Mouse (Mus musculus): Measurements from ENCODE around the gene Nod1. TPM values are rescaled to one million over a fixed set of nuclear protein-coding genes. Genes with fewer than 3 reads are reported as not detected.

The Nod1 gene
- polyA plus RNA-seq, 1 experiment: 18.3 TPM

DNA sequence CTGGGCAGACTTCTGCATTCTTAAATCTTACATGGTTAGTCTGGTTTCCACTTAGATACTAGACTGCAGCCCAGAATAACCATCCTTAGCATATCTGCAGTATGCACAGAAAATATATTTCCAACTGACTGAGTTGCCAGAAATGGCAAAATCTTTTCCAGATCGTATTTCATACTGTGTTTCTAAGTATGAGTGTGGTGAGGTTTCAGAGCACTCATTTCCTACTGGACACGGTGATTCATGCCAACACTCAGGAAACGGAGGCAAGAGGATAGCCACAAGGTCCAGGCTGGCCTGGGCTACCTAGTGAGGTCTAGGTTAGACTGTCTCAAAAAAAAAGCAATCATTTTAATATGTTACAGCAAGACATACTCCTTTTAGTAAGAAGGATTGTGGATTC, 81.0 kb downstream of the Nod1 start:
- H3K4me3 ChIP-seq (ENCODE audit: control insufficient read depth, insufficient read depth, low read length): no peak overlapping the region
- DNase-seq: no peak
- TF ChIP-seq POLR2A (IDR thresholded peaks at IDR 0.05; ENCODE audit: control insufficient read depth, extremely low read depth, insufficient read depth, low read length, poor library complexity) (no peak), CTCF (IDR thresholded peaks at IDR 0.05; ENCODE audit: borderline replicate concordance, control insufficient read depth, extremely low read depth, insufficient read depth, low read length, poor library complexity) (no peak)

DNA sequence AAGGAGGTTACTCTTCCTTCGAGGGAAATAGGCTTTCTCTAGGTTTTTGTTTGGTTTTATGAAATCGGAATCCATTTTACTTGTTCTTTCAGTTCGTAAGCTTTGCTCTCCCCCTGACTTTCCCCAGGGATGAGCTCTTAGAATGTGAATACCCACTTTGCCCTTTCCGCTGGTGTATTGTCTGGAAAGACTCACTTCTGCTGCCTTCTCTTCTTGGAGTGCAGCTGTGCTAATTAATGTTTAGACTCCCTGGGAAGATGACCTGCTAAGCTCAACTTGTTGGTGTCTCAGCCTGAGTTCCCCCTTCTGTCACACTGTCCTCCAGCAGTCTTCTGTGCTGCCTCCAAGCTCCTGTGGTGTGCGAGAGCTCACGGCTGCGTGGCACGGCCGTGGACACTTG, 82.2 kb downstream of the Nod1 start:
- Histone ChIP-seq H3K36me3 (ENCODE audit: control insufficient read depth, insufficient read depth, low read length) (peaks cover 18% of the 10 kb centered on the region), H3K4me1 (replicated peaks; ENCODE audit: control insufficient read depth, insufficient read depth, low read length) (no peaks in the 10 kb centered on the region), H3K27me3 (ENCODE audit: control insufficient read depth, insufficient read depth, low read length) (no peaks in the 10 kb centered on the region), H3K27ac (ENCODE audit: control insufficient read depth, insufficient read depth, low read length) (no peak overlapping the region), H3K4me3 (ENCODE audit: control insufficient read depth, insufficient read depth, low read length) (no peak overlapping the region)
- 97% methylated on average over 9 of the region's 9 CpGs for WGBS
- TF ChIP-seq POLR2A (IDR thresholded peaks at IDR 0.05; ENCODE audit: control insufficient read depth, extremely low read depth, insufficient read depth, low read length, poor library complexity): no peak
- no peak for TF ChIP-seq CTCF (IDR thresholded peaks at IDR 0.05; ENCODE audit: borderline replicate concordance, control insufficient read depth, extremely low read depth, insufficient read depth, low read length, poor library complexity)
- no peak for DNase-seq

More for the DNA sequence above, 81.0 kb downstream of the Nod1 start:
- no peak overlapping the region for H3K27ac ChIP-seq (ENCODE audit: control insufficient read depth, insufficient read depth, low read length)
- 97% methylated on average over 3 of the region's 3 CpGs for WGBS
- H3K36me3 ChIP-seq (ENCODE audit: control insufficient read depth, insufficient read depth, low read length): peaks cover 9% of the 10 kb centered on the region
- no peaks in the 10 kb centered on the region for H3K4me1 ChIP-seq (replicated peaks; ENCODE audit: control insufficient read depth, insufficient read depth, low read length)
- no peaks in the 10 kb centered on the region for H3K27me3 ChIP-seq (ENCODE audit: control insufficient read depth, insufficient read depth, low read length)

DNA sequence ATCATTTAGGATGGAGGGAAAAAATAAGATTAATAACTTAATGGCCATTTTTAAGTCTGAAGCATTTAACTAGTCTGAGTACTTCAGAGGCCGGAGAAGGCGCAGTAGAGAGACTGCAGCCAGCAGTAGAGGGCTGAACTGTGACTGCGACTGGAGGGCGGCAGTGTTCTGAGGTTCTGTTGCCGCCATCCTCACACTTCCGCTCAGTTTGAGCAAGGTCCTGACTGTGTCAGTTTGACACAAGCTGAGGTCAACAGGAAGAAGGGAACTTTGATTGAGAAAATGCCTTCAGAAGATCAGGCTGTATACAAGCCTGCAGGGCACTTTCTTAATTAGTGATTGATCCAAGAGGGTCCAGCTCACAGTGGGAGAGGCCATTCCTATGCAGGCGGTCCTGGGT, 86.2 kb downstream of the Nod1 start:
- TF ChIP-seq POLR2A (IDR thresholded peaks at IDR 0.05; ENCODE audit: control insufficient read depth, extremely low read depth, insufficient read depth, low read length, poor library complexity) (no peak), CTCF (IDR thresholded peaks at IDR 0.05; ENCODE audit: borderline replicate concordance, control insufficient read depth, extremely low read depth, insufficient read depth, low read length, poor library complexity) (no peak)
- H3K4me1 ChIP-seq (replicated peaks; ENCODE audit: control insufficient read depth, insufficient read depth, low read length): no peaks in the 10 kb centered on the region
- no peak overlapping the region for H3K27ac ChIP-seq (ENCODE audit: control insufficient read depth, insufficient read depth, low read length)
- no peak for DNase-seq
- H3K4me3 ChIP-seq (ENCODE audit: control insufficient read depth, insufficient read depth, low read length): no peak overlapping the region
- no peaks in the 10 kb centered on the region for H3K27me3 ChIP-seq (ENCODE audit: control insufficient read depth, insufficient read depth, low read length)
- H3K36me3 ChIP-seq (ENCODE audit: control insufficient read depth, insufficient read depth, low read length): peaks cover 23% of the 10 kb centered on the region
- 96% methylated on average over 7 of the region's 7 CpGs for WGBS

DNA sequence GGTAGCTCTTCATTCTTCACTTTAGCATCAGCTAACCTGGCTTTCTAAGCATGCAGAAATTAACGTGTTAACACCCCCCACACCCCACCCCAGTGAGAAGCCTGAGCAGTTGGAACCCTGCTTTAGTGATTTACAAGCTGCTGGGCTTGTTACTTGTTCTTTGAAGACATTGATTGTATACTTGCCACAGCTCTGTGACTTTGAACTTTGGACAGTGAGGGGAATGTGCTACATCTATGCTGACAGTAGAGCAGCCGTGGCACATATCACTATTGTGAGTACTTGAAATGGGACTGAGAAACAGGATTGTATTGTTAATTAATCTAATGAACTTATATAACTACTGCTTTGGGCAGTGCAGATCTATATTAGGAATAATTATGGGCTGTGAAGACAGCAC, 89.0 kb downstream of the Nod1 start:
- Histone ChIP-seq H3K36me3 (ENCODE audit: control insufficient read depth, insufficient read depth, low read length) (peaks cover 28% of the 10 kb centered on the region), H3K27me3 (ENCODE audit: control insufficient read depth, insufficient read depth, low read length) (no peaks in the 10 kb centered on the region), H3K27ac (ENCODE audit: control insufficient read depth, insufficient read depth, low read length) (no peak overlapping the region), H3K4me3 (ENCODE audit: control insufficient read depth, insufficient read depth, low read length) (no peak overlapping the region), H3K4me1 (replicated peaks; ENCODE audit: control insufficient read depth, insufficient read depth, low read length) (no peaks in the 10 kb centered on the region)
- no peak for TF ChIP-seq CTCF (IDR thresholded peaks at IDR 0.05; ENCODE audit: borderline replicate concordance, control insufficient read depth, extremely low read depth, insufficient read depth, low read length, poor library complexity)
- no peak for TF ChIP-seq POLR2A (IDR thresholded peaks at IDR 0.05; ENCODE audit: control insufficient read depth, extremely low read depth, insufficient read depth, low read length, poor library complexity)
- 92% methylated on average over 2 of the region's 2 CpGs for WGBS
- DNase-seq: no peak

DNA sequence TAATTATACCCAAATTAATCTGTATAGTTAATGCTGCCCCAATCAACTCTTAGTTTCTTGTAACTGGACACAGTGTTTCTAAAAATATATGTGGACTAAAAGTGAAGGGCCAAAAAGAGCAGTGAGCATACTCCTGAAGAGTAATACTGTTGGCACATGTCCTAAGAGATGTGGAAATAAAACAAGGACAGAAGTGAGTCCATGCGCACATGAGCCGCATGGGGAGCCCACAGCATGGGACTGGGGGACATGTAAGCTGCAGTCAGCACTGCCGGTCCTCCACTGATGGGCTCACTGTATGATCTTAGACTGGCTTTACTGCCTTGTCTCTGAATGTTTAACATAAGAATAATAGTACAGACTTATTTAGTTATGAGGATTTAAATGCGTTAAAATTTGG, 92.3 kb downstream of the Nod1 start:
- TF ChIP-seq CTCF (IDR thresholded peaks at IDR 0.05; ENCODE audit: borderline replicate concordance, control insufficient read depth, extremely low read depth, insufficient read depth, low read length, poor library complexity): no peak
- TF ChIP-seq POLR2A (IDR thresholded peaks at IDR 0.05; ENCODE audit: control insufficient read depth, extremely low read depth, insufficient read depth, low read length, poor library complexity): no peak
- 97% methylated on average over 4 of the region's 4 CpGs for WGBS
- DNase-seq: no peak
- peaks cover 19% of the 10 kb centered on the region for H3K36me3 ChIP-seq (ENCODE audit: control insufficient read depth, insufficient read depth, low read length)
- H3K4me3 ChIP-seq (ENCODE audit: control insufficient read depth, insufficient read depth, low read length): no peak overlapping the region
- no peak overlapping the region for H3K27ac ChIP-seq (ENCODE audit: control insufficient read depth, insufficient read depth, low read length)
- H3K4me1 ChIP-seq (replicated peaks; ENCODE audit: control insufficient read depth, insufficient read depth, low read length): no peaks in the 10 kb centered on the region
- no peaks in the 10 kb centered on the region for H3K27me3 ChIP-seq (ENCODE audit: control insufficient read depth, insufficient read depth, low read length)

DNA sequence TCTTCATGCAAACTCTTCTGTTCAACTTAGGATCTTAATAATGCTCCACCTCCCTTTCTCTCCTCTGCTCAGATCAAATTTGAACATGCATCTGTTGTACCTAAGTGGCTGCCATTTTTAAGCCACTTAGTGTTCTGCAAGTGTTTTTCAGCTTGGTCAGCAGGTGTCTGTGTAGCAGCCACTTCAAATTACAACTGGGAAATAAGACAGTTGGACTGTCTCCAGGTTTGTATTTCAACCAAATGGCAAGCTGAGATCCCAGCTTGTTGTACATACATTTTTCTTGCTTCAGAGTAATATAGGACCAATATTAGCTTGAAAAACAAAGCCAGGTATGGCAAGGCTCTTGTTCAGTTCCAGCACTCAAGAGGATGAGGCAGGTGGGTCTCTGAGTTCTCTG, 93.9 kb downstream of the Nod1 start:
- Histone ChIP-seq H3K4me3 (ENCODE audit: control insufficient read depth, insufficient read depth, low read length) (no peak overlapping the region), H3K27me3 (ENCODE audit: control insufficient read depth, insufficient read depth, low read length) (no peaks in the 10 kb centered on the region), H3K4me1 (replicated peaks; ENCODE audit: control insufficient read depth, insufficient read depth, low read length) (no peaks in the 10 kb centered on the region), H3K36me3 (ENCODE audit: control insufficient read depth, insufficient read depth, low read length) (peaks cover 14% of the 10 kb centered on the region), H3K27ac (ENCODE audit: control insufficient read depth, insufficient read depth, low read length) (no peak overlapping the region)
- TF ChIP-seq CTCF (IDR thresholded peaks at IDR 0.05; ENCODE audit: borderline replicate concordance, control insufficient read depth, extremely low read depth, insufficient read depth, low read length, poor library complexity): no peak
- no peak for TF ChIP-seq POLR2A (IDR thresholded peaks at IDR 0.05; ENCODE audit: control insufficient read depth, extremely low read depth, insufficient read depth, low read length, poor library complexity)
- no peak for DNase-seq

DNA sequence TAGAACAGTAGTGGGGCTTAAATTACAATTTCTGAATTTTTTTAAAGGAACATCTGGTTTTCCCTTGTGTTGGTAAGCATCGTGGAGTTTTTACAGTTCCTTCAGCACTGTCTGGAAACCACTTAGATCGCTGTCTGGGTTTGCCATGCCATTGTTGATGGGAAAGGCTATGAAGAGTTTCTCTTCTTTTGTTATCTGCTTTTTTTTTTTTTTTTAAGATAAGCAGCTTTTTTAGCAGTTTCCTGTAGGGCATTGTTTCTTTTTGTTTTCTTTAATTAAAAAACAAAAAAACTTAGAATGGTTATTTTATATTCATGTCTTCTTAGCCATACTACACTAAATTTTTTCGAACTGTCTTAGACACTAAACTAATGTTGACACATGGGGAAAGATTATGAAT, 94.8 kb downstream of the Nod1 start:
- TF ChIP-seq POLR2A (IDR thresholded peaks at IDR 0.05; ENCODE audit: control insufficient read depth, extremely low read depth, insufficient read depth, low read length, poor library complexity) (no peak), CTCF (IDR thresholded peaks at IDR 0.05; ENCODE audit: borderline replicate concordance, control insufficient read depth, extremely low read depth, insufficient read depth, low read length, poor library complexity) (no peak)
- peaks cover 14% of the 10 kb centered on the region for H3K36me3 ChIP-seq (ENCODE audit: control insufficient read depth, insufficient read depth, low read length)
- no peak for DNase-seq
- H3K27ac ChIP-seq (ENCODE audit: control insufficient read depth, insufficient read depth, low read length): no peak overlapping the region
- WGBS: 88% methylated on average over 3 of the region's 3 CpGs
- H3K27me3 ChIP-seq (ENCODE audit: control insufficient read depth, insufficient read depth, low read length): no peaks in the 10 kb centered on the region
- H3K4me1 ChIP-seq (replicated peaks; ENCODE audit: control insufficient read depth, insufficient read depth, low read length): no peaks in the 10 kb centered on the region
- no peak overlapping the region for H3K4me3 ChIP-seq (ENCODE audit: control insufficient read depth, insufficient read depth, low read length)

All from thymus, adult 2 months (tissue).